Mouse (Mus musculus) regulatory T cell (primary cell): ENCODE data around the gene Ccnd3.

ENCODE experiments used
- in situ Hi-C: fragments of 300-600 bp; cut with MboI, MseI; formaldehyde crosslinking; loops from one replicate; pipeline ENCODE4 v1.15.1; 2025; ENCODE audit warnings: high pct_unique_total_duplicates

Gene Ccnd3

DNA sequence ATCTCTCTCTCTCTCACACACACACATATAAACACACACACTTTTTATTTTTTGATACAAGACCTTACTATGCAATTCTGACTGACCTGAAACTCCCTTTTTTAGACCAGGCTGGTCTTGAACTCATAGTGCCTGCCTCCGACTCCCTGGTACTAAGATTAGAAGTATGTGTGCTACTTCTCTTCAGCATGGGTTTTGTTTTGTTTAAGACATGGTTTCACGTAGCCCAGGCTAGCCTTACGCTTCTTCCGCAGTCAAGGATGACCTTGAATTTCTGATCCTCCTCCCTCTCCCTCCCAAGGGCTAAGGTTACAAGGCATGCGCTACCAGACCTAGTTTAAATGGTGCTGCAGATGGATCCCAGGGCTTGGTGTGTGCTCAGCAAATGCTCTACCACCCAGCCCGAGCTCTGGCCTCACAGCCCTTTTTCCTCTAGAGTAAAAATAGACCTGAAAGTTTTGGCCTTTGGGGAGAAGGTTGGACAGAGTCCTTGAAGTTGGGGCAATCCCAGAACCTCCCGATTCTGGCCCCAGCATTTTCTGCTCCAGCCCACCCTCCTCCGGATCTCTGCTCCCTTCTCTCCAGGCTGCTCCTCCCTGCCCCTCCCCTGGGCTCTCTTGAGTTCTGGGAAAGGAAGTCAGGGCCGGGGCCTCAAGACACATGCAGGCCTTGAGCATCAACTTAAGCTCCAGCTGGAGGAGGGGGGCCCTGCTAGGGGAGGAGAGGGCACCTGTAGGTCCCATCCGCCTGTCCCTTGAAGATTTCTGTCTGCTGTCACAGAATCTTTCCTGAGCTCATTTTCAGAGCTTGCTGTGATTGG lies 8.3 kb downstream of the Ccnd3 start:
- in situ Hi-C loops, result loop anchor here (5.0 kb wide), 1 partner anchor 84 kb away; no protein-coding TSS in a partner anchor

DNA sequence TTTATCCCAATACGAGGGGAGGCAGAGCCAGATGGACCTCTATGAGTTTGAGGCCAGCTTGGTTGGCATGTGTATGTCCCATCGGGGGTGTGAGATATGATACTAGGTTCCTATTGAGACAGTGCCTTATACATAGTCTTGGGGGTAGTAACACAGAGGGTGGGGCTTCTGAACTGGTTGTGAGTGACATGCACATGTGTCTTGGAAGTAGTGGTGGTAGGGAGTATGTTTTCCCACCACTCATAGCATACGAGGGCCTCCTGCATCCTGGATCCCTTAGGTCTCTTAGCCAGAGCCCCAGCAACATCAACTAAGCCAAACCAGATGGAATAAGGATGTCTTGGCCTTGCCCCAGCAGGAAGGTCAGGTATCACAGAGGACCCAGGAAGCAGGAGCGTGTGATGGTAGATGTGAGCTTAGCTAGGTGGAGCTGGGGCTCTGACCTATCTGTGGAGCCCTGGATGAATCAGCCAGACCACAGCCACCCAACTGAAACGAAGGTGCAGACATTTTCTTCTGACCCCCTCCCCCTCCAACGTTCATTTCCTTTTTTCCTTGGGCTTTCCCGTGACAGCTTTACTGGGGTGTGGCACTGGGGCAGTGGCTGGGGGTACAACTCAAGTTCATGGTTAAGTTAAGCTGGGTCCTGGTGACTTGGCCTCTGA lies 10.5 kb downstream of the Ccnd3 start:
- in situ Hi-C loops, result no loop called here

DNA sequence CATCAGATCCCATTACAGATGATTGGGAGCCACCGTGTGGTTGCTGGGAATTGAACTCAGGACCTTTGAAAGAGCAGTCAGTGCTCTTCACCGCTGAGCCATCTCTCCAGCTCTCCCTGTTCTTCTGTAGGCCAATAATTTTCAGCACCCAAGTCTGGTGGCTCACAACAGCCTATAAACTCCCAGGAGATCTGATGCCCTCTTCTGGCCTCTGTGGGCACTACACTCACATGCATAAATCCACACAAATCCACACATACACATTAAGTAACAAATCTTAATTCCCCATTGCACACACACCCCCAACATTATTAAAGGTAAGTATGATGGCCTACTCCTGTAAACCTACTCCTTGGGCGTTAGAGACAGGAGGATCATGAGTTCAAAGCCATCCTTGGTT lies 11.4 kb downstream of the Ccnd3 start:
- in situ Hi-C loops, result no loop called here

DNA sequence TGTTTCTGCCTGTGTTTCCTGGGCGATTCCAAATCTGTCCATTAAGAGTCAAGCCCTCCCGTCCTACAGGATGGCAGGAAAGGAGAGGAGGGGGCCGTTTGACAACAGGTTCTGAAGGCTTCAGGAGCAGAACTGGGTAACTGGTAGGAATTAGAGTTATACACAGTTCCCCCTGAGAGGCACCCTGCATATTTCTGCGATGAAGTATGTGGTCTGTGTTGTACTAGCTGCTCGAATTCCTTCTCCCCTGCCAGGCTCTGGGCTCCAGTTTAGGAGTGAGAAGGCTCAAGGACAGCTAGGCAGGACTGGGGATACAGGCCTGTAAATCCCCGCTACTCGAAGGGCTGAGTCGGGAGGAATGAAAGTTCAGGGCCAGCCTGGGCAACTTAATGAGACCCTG lies 13.4 kb downstream of the Ccnd3 start:
- in situ Hi-C loops, result no loop called here

DNA sequence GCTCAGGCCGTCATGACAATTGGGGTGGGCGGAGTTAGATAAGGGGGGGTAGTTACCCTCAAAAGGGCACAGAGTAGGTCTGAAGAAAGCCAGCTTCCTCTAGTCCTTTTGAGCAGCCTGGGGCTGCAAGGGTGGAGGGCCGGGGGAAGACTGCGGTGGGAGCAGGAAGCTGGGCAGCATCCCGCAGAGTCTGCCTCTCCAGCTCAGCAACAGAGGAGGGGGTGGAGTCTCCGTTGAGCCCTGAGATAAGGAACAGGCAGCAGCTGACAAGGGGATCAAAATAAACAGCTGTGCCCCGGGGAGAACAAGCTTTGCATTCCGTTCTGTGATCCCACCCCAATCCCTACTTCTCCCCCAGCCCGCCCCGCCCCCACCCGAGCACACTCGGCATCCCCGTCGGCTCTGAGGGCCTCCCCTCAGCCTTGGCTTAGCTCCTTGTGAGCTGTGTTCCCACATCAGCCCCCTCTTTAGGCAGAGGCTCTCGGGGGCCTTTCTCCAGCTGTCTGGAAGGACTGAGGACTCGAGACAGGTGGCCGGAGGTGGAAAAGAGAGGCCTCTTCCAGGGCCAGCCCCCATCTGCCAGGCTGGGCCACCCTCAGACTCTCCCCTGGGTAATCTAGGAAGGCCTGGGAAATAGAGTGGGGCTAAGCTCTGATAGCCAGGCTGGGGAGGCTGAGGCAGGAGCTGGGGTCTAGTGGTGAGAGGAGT lies 16.9 kb downstream of the Ccnd3 start:
- in situ Hi-C loops, result loop anchor here (5.0 kb wide), 1 partner anchor 521 kb away; no protein-coding TSS in a partner anchor

DNA sequence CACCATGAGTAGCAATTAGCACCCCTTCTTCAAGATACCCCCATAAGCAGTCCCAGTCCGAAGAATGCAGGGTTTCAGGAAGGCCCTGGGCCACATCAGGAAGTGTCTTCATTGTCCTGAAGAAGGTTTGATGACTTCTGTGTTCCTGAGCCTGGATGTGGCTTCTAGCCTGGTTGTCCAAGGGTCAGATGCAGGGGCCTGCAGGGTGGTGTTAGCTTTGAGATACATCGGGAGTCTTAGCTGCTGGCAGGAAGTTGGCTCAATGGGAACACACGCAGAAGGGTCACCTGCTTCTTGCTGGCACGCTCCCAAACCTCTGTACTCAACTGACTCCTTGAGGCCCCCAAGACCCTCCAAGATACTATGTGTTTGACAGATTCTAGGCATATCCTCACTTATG lies 17.7 kb downstream of the Ccnd3 start:
- in situ Hi-C loops, result loop anchor here (5.0 kb wide), 1 partner anchor 520 kb away; no protein-coding TSS in a partner anchor

DNA sequence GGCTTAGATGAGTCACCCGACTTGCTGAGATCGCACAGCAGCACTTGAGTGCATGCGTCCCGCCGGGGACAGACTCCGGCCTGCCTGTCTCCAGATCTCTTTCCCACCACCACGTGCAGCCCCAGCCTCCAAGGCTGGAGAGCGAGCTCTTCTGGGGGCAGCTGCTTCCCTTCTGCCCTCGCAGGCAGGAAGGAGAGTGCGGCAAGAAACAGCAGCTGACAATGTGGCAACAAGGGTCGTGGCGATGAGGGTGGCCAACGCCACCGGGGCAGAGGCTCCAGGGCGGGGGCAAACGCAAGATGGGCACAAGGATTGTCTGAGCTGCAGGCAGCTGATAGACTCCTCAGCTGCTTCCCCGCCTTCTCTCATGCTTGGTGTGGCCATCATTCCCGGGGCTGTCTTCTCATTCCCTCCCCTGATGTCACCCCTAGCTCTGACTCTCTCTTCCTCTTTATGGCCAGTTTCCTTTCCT lies 18.4 kb downstream of the Ccnd3 start:
- in situ Hi-C loops, result loop anchor here (5.0 kb wide), 1 partner anchor 519 kb away; no protein-coding TSS in a partner anchor

DNA sequence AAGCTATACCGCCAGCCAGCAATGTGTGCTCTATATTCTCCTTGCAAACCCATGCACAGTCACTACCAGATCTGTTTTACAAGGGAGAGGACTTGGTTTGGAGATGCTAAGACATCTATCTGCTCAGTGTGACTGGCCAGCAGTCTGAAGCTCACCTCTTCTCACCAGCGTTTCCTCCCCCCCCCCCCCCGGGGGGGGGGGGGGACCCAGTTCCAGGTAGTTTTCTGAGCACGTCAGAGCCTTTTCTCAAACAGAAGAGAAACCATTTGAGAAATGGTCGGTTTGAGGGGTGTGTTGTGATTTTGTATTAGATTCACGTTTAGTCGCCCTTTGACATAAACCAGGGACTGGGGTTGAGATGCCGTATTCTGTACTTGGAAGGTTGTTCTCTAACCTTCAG lies 19.2 kb downstream of the Ccnd3 start:
- in situ Hi-C loops, result loop anchor here (5.0 kb wide), 1 partner anchor 518 kb away; no protein-coding TSS in a partner anchor

DNA sequence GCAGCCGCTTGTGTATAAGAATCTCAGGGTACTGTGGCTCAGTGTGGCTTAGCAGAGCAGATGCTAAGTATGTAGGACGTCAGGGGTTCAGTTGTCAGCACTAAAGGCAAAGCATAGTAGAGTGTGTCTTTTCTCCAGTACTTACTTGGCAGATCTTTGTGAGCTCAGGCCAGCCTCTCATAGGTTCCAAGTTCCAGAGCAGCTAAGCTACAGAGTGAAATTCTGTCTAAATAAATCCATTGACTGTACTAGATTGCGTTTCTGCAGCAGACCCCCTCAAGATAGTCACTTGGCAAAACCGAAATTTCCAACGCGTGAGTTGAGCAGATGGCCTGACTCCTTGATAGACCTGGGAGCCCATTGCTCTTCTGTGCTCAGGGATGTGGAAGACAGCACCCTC lies 20.1 kb downstream of the Ccnd3 start:
- in situ Hi-C loops, result loop anchor here (5.0 to 25.0 kb wide), 2 partner anchors 517 to 1913 kb away; partner anchors contain the start of gene Mymx

DNA sequence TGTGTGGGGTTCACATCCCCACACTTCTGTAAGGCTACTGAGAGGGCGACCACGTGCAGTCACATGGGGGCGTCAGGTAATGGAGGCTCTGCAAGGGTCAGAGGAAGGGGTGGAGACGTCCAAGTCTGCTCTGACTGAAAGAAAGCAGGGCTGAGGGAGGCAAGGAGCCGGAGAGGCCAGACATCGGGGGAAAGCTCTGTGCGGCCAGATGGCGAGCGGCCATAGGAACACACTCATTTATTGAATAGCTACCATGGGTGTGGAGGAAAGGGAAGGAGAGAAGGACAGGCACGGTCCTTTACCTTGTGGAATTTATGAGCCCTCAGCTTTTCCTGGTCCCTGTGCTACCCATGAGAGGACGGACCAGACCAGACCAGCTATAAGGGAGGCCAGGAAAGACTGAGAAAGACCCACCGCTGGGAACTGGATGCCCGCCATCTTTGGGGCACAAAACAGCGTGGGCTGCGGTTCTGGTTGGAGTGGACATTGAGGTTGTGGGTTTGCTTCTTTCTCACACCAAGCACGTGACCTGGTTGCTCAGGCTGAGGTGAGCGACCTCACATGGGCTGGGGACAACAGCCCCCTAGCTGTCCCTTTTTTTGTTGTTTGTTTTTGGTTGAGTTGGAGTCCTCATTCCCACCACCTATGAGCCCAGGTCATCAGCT lies 22.1 kb downstream of the Ccnd3 start:
- in situ Hi-C loops, result loop anchor here (25.0 kb wide), 1 partner anchor 1915 kb away; the partner anchor contains the start of gene Mymx

DNA sequence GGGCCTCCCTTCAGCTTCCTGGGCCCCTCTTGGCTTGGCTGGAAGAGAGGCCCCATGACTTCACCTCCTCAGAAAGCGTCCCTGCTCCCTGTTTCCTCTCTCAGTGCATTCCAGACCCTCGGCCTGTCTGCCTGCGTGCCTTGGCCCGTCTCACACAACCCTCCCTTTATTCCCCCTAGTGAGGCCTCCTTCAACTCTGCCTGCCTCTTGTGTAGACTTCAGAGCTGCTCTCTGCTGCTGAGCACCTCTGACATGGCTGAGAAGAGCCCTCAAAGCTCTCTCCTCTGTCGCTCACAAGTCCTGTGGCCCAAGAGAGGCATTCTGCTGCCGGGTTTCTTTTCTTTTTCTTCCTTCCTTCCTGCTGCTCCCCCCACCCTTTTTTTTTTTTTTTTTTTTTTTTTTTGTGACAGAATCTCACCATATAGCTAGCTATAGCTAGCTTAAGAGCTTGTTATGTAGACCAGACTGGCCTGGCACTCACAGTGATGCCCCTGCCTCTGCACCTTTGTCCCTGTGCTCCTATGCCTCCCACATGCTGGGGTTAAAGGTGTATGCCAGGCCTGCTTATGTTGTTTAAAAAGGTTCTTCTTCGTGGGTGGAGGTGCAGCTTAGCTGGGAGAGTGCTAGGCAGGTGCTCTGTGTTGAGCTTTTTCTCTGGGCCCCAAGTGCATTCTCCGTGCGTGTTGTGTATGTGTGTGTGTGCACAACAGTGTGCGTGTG lies 22.9 kb downstream of the Ccnd3 start:
- in situ Hi-C loops, result loop anchor here (25.0 kb wide), 1 partner anchor 1915 kb away; the partner anchor contains the start of gene Mymx

DNA sequence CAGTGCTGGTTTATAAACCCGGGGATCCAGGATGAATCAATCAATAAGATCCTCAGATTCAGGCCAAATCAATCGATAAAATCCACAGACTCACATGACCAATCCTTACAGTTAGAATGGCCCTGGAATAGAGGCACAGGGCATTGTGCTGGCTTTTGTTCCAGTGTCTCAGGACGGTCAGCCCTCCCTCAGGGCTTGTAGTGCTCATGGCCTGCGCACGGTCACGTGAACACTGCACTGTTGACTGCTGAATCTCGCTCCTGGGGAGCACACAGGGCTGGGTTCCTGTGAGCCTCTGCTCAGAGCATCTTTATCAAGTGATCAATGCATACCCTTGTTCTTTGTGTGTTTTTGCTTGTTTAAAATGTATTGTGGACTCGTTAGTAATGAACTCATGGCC lies 24.1 kb downstream of the Ccnd3 start:
- in situ Hi-C loops, result loop anchor here (25.0 kb wide), 1 partner anchor 1917 kb away; the partner anchor contains the start of gene Mymx

DNA sequence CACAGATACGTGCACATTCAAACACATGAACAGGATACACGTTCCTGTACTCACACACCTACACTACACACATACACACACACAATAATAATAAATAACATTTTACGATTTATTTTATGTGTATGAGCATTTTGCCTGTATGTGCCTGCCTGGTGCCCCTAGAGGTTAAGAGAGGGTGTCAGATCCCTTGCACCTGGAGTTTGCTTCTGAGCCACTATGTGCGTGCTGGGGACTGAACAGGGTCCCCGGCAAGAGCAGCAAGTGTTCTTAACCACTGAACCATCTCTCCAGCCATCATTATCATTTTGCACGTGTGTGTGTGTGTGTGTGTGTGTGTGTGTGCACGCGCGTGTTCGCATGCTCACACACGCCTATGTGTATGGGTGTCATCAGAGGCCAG lies 24.7 kb downstream of the Ccnd3 start:
- in situ Hi-C loops, result loop anchor here (25.0 kb wide), 1 partner anchor 1917 kb away; the partner anchor contains the start of gene Mymx

DNA sequence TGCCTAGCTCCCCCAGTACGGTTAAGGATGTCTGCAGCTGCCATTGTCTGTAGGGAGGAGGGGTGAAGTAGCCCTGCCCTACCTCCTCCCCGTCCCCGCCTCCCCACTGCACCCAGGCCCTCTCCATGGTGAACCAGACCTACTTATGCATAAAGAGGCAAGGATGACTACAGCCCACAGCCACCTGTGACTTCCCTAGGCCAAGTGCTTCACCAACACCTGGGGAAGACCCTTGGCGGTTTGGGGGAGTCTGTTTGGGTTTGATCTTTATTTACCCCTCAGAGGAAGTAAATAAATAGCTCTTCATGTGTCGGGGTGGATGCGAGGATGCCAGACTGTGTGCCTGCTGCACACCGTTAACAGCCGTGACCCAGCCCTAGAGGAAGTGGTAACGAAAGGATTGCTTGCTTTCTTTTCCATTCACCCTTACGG lies 26.6 kb downstream of the Ccnd3 start:
- in situ Hi-C loops, result loop anchor here (25.0 kb wide), 1 partner anchor 1919 kb away; the partner anchor contains the start of gene Mymx

DNA sequence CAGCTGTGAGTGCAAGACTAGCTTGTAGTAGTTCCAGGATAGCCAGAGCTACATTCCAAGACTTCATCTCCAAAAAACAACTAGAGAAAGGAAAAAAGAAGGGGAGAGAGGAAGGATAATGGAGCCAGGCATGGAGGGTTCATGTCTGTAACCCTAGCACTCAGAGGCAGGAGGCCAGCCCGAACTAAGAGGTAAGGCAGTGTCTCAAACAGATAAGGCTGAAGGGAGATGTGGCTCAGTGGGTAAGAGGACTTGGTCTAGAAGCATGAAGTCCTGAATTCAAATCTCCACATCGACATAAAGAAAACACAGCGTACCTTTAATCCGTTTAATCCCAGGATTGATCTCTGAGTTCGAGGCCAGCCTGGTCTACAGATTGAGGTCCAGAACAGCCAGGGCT lies 27.5 kb downstream of the Ccnd3 start:
- in situ Hi-C loops, result loop anchor here (25.0 kb wide), 1 partner anchor 1920 kb away; the partner anchor contains the start of gene Mymx

DNA sequence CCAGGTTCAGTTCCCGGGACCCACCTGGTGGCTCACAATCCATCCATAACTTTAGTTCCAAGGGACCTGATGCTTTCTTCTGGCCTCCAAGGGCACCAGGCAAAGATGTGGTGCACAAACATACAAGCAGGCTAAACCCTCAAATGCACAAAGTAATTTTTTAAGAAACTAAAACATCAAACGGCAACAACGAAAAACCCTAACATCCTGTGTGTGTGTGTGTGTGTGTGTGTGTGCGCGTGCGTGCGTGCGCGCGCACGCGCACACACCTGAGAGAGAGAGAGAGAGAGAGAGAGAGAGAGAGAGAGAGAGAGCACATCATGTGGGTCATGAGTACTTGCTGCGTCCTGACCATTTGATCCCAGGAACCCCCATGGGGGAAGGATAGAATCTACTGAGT lies 28.8 kb downstream of the Ccnd3 start:
- in situ Hi-C loops, result loop anchor here (25.0 kb wide), 1 partner anchor 1921 kb away; the partner anchor contains the start of gene Mymx

DNA sequence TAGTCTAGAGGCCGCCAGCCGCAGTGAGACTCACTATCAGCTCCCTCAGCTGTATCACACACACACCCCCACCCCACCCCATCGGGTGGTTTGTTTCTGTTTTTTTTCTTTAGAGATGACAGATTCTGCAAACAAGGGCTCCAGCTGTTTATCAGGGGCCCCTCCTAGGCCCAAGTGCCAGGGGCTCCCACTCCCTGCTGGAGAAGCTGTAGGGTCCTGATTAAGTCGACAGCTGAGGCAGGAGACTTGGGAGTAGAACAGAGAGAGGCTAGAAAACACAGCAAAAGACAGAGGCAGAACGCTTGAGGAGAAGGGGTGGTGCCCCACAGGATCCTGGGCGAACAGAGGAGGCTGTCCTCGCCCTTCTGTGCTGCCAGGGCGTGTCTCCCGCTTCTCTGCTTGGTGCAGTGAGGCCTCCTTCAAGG lies 31.0 kb downstream of the Ccnd3 start:
- in situ Hi-C loops, result loop anchor here (25.0 kb wide), 1 partner anchor 1924 kb away; the partner anchor contains the start of gene Mymx

DNA sequence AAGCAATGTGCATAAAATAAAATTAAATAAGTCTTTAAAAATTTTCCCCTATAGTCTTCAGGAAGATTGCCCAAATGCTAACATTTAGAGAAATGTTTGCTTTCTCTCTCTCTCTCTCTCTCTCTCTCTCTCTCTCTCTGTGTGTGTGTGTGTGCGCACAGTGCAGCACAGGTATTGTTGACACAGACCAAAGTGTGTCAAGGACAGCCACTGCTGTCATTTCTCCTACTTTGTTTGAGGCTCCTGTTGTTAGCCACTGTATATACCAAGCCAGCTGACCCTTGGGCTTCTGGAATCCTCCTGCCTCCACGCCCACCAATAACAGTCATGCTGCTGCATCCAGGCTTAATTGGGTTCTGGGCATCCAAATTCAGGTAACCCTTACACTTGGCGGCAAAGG lies 33.2 kb downstream of the Ccnd3 start:
- in situ Hi-C loops, result loop anchor here (25.0 kb wide), 1 partner anchor 1926 kb away; the partner anchor contains the start of gene Mymx

DNA sequence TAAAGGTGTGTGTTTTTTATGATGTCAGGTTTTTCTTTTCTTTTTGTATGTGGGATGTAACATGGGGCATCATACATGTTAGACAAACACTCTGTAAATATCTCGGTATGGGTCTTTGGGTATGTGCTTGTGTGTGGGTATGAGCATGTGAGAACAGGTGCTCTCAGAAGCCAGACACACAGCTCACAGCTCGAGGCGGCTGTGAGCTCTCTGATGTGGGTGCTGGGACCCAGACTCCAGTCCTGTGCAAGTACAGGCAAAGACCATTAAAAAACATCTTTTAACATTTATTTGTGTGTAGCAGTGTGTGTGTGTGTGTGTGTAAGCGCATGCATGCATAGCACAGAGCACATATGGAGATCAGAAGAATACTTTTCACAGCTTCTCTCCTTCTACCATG lies 34.3 kb downstream of the Ccnd3 start:
- in situ Hi-C loops, result loop anchor here (25.0 kb wide), 1 partner anchor 1927 kb away; the partner anchor contains the start of gene Mymx

DNA sequence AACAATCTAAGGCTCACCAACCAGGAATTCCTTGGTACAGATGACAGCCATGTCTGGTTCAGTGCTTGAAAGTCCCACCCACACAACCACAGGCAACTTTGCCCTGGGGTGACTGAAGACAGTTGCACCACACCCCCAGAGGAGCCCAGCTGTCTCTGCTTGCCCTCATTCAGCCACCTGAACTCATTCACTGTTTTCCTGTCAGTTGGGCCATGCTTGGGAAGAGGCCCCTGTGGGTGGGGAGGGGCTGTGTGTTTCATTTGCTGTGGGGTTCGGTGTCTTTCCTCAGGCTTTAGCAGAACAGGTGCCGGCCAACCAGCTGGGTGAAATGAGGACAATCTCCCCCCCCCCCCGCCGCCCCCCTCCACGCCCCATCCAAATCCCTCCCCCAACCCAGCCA lies 37.2 kb downstream of the Ccnd3 start:
- in situ Hi-C loops, result loop anchor here (25.0 kb wide), 1 partner anchor 1930 kb away; the partner anchor contains the start of gene Mymx
